Mouse (Mus musculus) stomach, embryonic 16.5 days (tissue): Measurements from ENCODE around the gene Tnfrsf19. TPM values are rescaled to one million over a fixed set of nuclear protein-coding genes. Genes with fewer than 3 reads are reported as not detected.

Experiments
- ATAC-seq: fragments of 200-750 bp; cut with Nextera tagmentation; 2 replicates; pipeline ENCODE4 v1.8.0; 2017; ENCODE audit warnings: moderate number of reproducible peaks, moderate TSS enrichment; ENCODE audit not compliant: insufficient read depth, low FRiP score
- H3K27ac ChIP-seq: fragments of 300-500 bp; sonication (generic); 2 replicates; pipeline ENCODE4 v1.5.1; 2014; ENCODE audit warnings: low read length
- H3K27me3 ChIP-seq: fragments of 300-500 bp; sonication (generic); 2 replicates; pipeline ENCODE4 v1.6.1; 2014; ENCODE audit warnings: low read length, control low read depth, mixed read lengths; ENCODE audit not compliant: control insufficient read depth, insufficient read depth
- H3K36me3 ChIP-seq: fragments of 300-500 bp; sonication (generic); 2 replicates; pipeline ENCODE4 v1.6.1; 2014; ENCODE audit warnings: low read length; ENCODE audit not compliant: control insufficient read depth, insufficient read depth
- H3K4me1 ChIP-seq: fragments of 300-500 bp; sonication (generic); 2 replicates; pipeline ENCODE4 v1.6.1; 2014; ENCODE audit warnings: low read length, control low read depth, mixed read lengths; ENCODE audit not compliant: control insufficient read depth, insufficient read depth
- H3K4me2 ChIP-seq: fragments of 300-500 bp; sonication (generic); 2 replicates; pipeline ENCODE4 v1.6.1; 2014; ENCODE audit warnings: low read depth, low read length, mixed read lengths
- H3K4me3 ChIP-seq: fragments of 300-500 bp; sonication (generic); replicated peaks from 2 replicates; pipeline ENCODE4 v1.5.1; 2014; ENCODE audit warnings: mild to moderate bottlenecking, low read length
- H3K9ac ChIP-seq: fragments of 300-500 bp; sonication (generic); 2 replicates; pipeline ENCODE4 v1.6.1; 2014; ENCODE audit warnings: low read length
- H3K9me3 ChIP-seq: fragments of 300-500 bp; sonication (generic); replicated peaks from 2 replicates; pipeline ENCODE4 v1.6.1; 2016; ENCODE audit warnings: low read length, control low read depth; ENCODE audit not compliant: control insufficient read depth
- WGBS: fragments of 180-500 bp; shearing (Covaris S2); extraction: QIAGEN DNeasy Blood & Tissue Kit; methylation state at CpG from one replicate; pipeline ENCODE4 v1.1.7; 2014; 5-methylcytosine and 5-hydroxymethylcytosine counted together
- polyA plus RNA-seq: library from polyadenylated mRNA; unstranded; fragments of >200 nt; fragmentation: Nextera tagmentation; extraction: Ambion mirVana; gene quantifications from 2 replicates; pipeline ENCODE4 v1.2.1, GENCODE M21; 2015

Tnfrsf19 gene
- polyA plus RNA-seq, 1 experiment from 2014 or later = 38.0 TPM

DNA sequence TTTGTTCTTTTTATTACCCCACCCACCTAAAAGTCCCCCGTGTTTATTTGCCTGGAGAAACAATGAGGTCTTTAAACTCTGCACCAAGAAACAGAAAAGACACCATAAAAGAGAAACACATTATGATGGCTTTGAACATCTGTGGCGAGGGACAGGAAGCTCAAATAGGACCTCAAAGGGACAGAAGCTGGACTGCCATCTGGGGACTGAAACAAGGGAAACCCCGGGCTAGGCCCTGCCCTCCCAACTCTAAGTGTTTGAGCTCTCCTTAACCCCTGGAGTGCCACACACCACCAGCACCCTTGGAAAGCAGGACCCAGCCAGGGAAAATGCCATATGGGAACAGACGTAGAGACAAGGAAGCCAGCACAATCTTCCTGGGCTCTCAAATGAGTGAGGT is 61.2 kb downstream of the Tnfrsf19 start:
- H3K27me3 ChIP-seq = no peaks in the 10 kb centered on the region
- peaks cover 25% of the 10 kb centered on the region for H3K4me1 ChIP-seq
- H3K9me3 ChIP-seq = no peaks in the 10 kb centered on the region
- no peak overlapping the region for H3K4me3 ChIP-seq
- H3K36me3 ChIP-seq = no peaks in the 10 kb centered on the region
- no peak overlapping the region for H3K4me2 ChIP-seq
- no peak overlapping the region for H3K27ac ChIP-seq
- no peak for ATAC-seq
- 39% methylated on average over 4 of the region's 4 CpGs for WGBS
- H3K9ac ChIP-seq = no peak overlapping the region

GRCm38 (mm10) chr14:60984266-60984665 is 62.0 kb downstream of the Tnfrsf19 start:
- H3K27me3 ChIP-seq = no peaks in the 10 kb centered on the region
- H3K9ac ChIP-seq = no peak overlapping the region
- no peak for ATAC-seq
- H3K4me3 ChIP-seq = no peak overlapping the region
- H3K27ac ChIP-seq = no peak overlapping the region
- no peaks in the 10 kb centered on the region for H3K36me3 ChIP-seq
- H3K4me2 ChIP-seq = no peak overlapping the region
- 49% methylated on average over 6 of the region's 6 CpGs for WGBS
- H3K9me3 ChIP-seq = no peaks in the 10 kb centered on the region
- H3K4me1 ChIP-seq = peaks cover 21% of the 10 kb centered on the region

DNA sequence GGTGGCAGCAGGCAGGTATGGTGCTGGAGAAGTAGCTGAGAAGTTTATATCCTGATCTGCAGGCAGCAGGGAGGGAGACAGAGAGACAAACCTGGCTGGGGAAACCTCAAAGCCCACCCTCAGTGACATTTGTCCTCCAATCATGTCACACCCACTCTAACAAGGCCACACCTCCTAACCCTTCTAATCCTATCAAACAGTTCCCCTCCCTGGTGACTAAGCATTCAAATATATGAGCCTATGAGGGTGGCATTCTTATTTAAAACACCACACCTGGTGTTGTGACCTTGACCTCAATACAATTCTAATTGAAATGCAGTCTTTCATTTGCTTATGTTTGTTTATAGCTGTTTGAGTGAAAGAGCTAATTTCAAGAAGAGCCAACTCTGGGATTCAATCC is 64.2 kb downstream of the Tnfrsf19 start:
- no peaks in the 10 kb centered on the region for H3K36me3 ChIP-seq
- ATAC-seq = no peak
- H3K27ac ChIP-seq = no peak overlapping the region
- H3K4me2 ChIP-seq = no peak overlapping the region
- no peak overlapping the region for H3K4me3 ChIP-seq
- no peaks in the 10 kb centered on the region for H3K27me3 ChIP-seq
- no peaks in the 10 kb centered on the region for H3K9me3 ChIP-seq
- no peak overlapping the region for H3K9ac ChIP-seq
- H3K4me1 ChIP-seq = peaks cover 17% of the 10 kb centered on the region

DNA sequence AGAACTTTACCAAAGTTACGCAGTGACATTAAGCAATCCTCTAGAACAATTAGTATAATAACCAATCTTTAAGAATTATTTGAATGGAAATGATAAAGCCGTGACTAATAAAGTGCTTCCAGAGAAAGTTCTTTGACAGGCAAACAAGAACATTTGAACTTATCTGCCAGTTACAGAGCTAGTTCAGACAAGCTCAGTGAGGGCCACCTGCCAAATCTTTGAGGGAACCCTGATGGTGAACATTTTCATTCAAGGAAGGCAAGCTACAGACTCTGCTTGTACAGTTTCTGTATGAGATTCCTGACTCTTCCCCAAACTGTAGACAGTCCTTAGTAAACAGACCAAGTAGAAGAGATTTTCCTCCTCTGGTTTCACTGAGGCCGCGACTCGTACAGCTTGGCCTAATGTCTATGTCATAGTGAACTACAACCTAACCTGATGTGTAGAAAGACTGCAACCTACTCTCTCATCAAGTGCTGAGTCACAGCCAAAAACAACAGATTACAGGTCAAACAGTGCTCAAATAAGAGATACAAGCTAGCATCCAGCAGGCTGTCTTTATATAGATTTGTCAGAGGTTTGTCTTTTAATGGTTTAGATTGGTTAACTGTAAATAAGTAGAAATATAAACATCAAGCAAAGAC is 65.9 kb downstream of the Tnfrsf19 start:
- WGBS = 65% methylated on average over 5 of the region's 5 CpGs
- peak overlapping the region; percentile 62; the same call in 1 of the 2 replicates for H3K27ac ChIP-seq

GRCm38 (mm10) chr14:60978129-60978528 is 68.2 kb downstream of the Tnfrsf19 start:
- Histone ChIP-seq H3K36me3 (peaks cover 3% of the 10 kb centered on the region; the same call in 1 of the 2 replicates), H3K4me1 (no peaks in the 10 kb centered on the region; the same call in 1 of the 2 replicates), H3K9ac (no peak overlapping the region), H3K27me3 (no peaks in the 10 kb centered on the region), H3K4me2 (no peak overlapping the region), H3K27ac (no peak overlapping the region), H3K9me3 (no peaks in the 10 kb centered on the region), H3K4me3 (no peak overlapping the region)
- no peak for ATAC-seq
- 66% methylated on average over 6 of the region's 6 CpGs for WGBS

More for the DNA sequence above, 65.9 kb downstream of the Tnfrsf19 start:
- Histone ChIP-seq H3K36me3 (no peaks in the 10 kb centered on the region), H3K4me3 (no peak overlapping the region), H3K4me1 (peaks cover 17% of the 10 kb centered on the region), H3K27me3 (no peaks in the 10 kb centered on the region), H3K4me2 (no peak overlapping the region), H3K9me3 (no peaks in the 10 kb centered on the region), H3K9ac (no peak overlapping the region)
- ATAC-seq = peak; percentile 40; the same call in 1 of the 2 replicates

- WGBS = 55% methylated on average over 3 of the region's 3 CpGs
Measured at GRCm38 (mm10) chr14:60976231-60976630, 70.1 kb downstream of the Tnfrsf19 start.

DNA sequence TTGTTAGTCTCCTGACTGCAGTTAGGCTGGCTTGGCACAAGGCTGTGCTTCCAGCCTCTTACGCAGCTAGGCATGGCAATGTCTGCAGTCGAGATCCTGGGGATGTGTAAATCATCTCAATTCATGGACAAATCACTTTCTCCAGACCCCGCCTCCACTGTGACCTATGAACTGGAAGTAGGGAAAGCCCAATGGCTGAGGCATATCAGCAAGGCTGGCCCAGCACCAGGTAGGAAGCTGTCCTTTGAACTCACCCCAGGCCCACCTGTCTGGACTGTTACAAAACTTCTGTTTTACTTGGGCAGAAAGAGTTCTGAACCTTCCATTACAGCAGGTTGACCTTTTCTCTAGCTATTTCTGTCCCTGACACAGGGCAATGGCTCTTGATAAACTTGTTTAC is 70.6 kb downstream of the Tnfrsf19 start:
- no peak overlapping the region for H3K4me3 ChIP-seq
- H3K9ac ChIP-seq = no peak overlapping the region
- H3K9me3 ChIP-seq = no peaks in the 10 kb centered on the region
- no peaks in the 10 kb centered on the region for H3K27me3 ChIP-seq
- ATAC-seq = no peak
- 70% methylated on average over 3 of the region's 3 CpGs for WGBS
- H3K4me2 ChIP-seq = no peak overlapping the region
- H3K4me1 ChIP-seq = no peaks in the 10 kb centered on the region; the same call in 1 of the 2 replicates
- peaks cover 5% of the 10 kb centered on the region; the same call in 1 of the 2 replicates for H3K36me3 ChIP-seq
- no peak overlapping the region for H3K27ac ChIP-seq

More at GRCm38 (mm10) chr14:60976231-60976630, 70.1 kb downstream of the Tnfrsf19 start:
- H3K36me3 ChIP-seq = peaks cover 5% of the 10 kb centered on the region; the same call in 1 of the 2 replicates
- H3K4me1 ChIP-seq = no peaks in the 10 kb centered on the region; the same call in 1 of the 2 replicates
- H3K27ac ChIP-seq = no peak overlapping the region
- no peak for ATAC-seq
- no peaks in the 10 kb centered on the region for H3K9me3 ChIP-seq
- no peak overlapping the region for H3K9ac ChIP-seq
- H3K27me3 ChIP-seq = no peaks in the 10 kb centered on the region
- no peak overlapping the region for H3K4me2 ChIP-seq
- H3K4me3 ChIP-seq = no peak overlapping the region

DNA sequence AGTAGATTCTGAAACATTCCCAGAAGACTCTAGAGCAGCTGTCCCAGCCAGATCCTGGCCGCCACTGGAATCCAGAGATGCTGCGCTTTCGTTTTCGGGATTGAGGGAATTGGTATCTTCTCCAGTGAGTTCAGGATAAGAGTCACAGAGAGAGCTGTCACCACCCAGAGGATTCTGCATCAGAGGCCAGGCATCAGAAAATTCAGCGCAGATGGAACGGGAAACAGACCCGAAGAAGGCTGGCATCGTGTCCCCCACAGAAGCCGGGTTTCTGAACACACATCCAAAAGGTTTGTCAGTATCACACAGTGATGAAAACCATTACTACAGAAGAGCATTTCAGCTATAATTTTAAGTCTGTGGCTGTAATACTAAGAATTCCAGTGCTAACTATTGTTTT is 75.3 kb downstream of the Tnfrsf19 start:
- WGBS = 94% methylated on average over 9 of the region's 9 CpGs
- no peak for ATAC-seq
- peaks cover 5% of the 10 kb centered on the region; the same call in 1 of the 2 replicates for H3K36me3 ChIP-seq

GRCm38 (mm10) chr14:60966061-60966460 is 80.2 kb downstream of the Tnfrsf19 start:
- H3K9me3 ChIP-seq = no peaks in the 10 kb centered on the region
- no peaks in the 10 kb centered on the region for H3K4me1 ChIP-seq
- no peak overlapping the region for H3K4me2 ChIP-seq
- H3K9ac ChIP-seq = no peak overlapping the region
- no peak overlapping the region for H3K27ac ChIP-seq
- 72% methylated on average over 4 of the region's 4 CpGs for WGBS
- no peak for ATAC-seq
- no peak overlapping the region for H3K4me3 ChIP-seq
- H3K36me3 ChIP-seq = no peaks in the 10 kb centered on the region; the same call in 1 of the 2 replicates
- no peaks in the 10 kb centered on the region for H3K27me3 ChIP-seq

More for the DNA sequence above, 75.3 kb downstream of the Tnfrsf19 start:
- Histone ChIP-seq H3K4me3 (no peak overlapping the region), H3K4me2 (no peak overlapping the region), H3K9ac (no peak overlapping the region), H3K9me3 (no peaks in the 10 kb centered on the region), H3K27ac (no peak overlapping the region), H3K27me3 (no peaks in the 10 kb centered on the region), H3K4me1 (no peaks in the 10 kb centered on the region)
